Mouse (Mus musculus) C2C12 (cell line): Measurements from ENCODE around the gene Fn3k.

Experiments used
- CEBPB ChIP-seq: IDR thresholded peaks from one replicate; pipeline ENCODE4 v1.6.1; 2011; ENCODE audit warnings: low read depth, mild to moderate bottlenecking, control low read depth, moderate library complexity
- CTCF ChIP-seq: IDR thresholded peaks from one replicate; pipeline ENCODE4 v1.5.1; 2011; ENCODE audit not compliant: control insufficient read depth, insufficient read depth, insufficient read length
- FOSL1 ChIP-seq: IDR thresholded peaks from one replicate; pipeline ENCODE4 v1.8.0; 2011; ENCODE audit warnings: mild to moderate bottlenecking, low read length; ENCODE audit not compliant: poor library complexity, insufficient read depth, severe bottlenecking
- MAX ChIP-seq: IDR thresholded peaks from one replicate; pipeline ENCODE4 v1.6.1; 2011; ENCODE audit warnings: mild to moderate bottlenecking, control low read depth
- MYOD1 ChIP-seq: IDR thresholded peaks from one replicate; pipeline ENCODE4 v1.6.1; 2011; ENCODE audit warnings: low read depth; ENCODE audit not compliant: control insufficient read depth, insufficient read length
- MYOG ChIP-seq: IDR thresholded peaks from one replicate; pipeline ENCODE4 v1.6.1; 2011; ENCODE audit not compliant: control insufficient read depth, insufficient read length; ENCODE audit errors: extremely low read depth
- USF1 ChIP-seq: IDR thresholded peaks from one replicate; pipeline ENCODE4 v1.6.1; 2011; ENCODE audit warnings: low read depth, mild to moderate bottlenecking, control low read depth, moderate library complexity

DNA sequence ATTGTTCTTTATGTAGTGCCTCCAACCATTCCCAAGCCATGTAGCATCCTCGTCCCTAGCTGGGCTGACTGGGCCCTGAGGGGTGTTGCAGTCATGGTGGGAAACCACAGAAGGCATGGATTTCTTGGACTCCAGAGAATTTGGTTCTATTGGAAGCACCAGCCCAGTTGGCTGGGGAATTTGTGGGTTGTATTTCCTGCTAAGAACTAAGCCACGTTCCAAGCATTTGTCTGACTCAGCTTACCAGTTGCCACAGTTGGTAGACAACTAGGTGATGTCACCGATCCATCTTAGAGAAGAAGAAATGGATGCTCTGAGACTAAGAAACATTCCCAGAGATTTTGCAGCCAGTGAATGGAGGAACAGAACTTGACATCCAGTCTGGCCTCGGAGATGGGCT lies 6.9 kb downstream of the Fn3k start:
- no peak for TF ChIP-seq MYOD1
- no peak for TF ChIP-seq CTCF
- TF ChIP-seq MAX: no peak
- TF ChIP-seq MYOG: no peak
- TF ChIP-seq USF1: no peak
- no peak for TF ChIP-seq CEBPB
- no peak for TF ChIP-seq FOSL1
